In genomic region chr9:73951586-73951985, GRCm38 (mm10) we compare ENCODE assay signal across 25 mouse cellular contexts. TPM values are rescaled to one million over a fixed set of nuclear protein-coding genes. Genes with fewer than 3 reads are reported as not detected.
DNase-seq lines count a peak whose midpoint lies in the region; ATAC-seq and TF ChIP-seq lines count a peak whose summit lies in the region.
"Had no signal": no experiment of that assay in that cellular context is flagged by ENCODE, and none has a peak within 500 bp of the region (broad histone marks: within the 10 kb centered on the region; RNA-seq: fewer than 3 reads in every experiment).

No protein-coding gene starts in this region.

- 60% methylated on average over 4 of the region's 4 CpGs for WGBS in forebrain, embryonic 13.5 days
- 36% methylated on average over 4 of the region's 4 CpGs for WGBS in forebrain, postnatal 0 days
- 92% methylated on average over 4 of the region's 4 CpGs for whole genome bisulfite sequencing in midbrain, embryonic 11.5 days
- WGBS in midbrain, embryonic 16.5 days, result 69% methylated on average over 4 of the region's 4 CpGs

- H3K4me1 ChIP-seq in forebrain, embryonic 13.5 days, result no peaks in the 10 kb centered on the region
- no peaks in the 10 kb centered on the region for H3K4me1 ChIP-seq in forebrain, postnatal 0 days (ENCODE audit: insufficient read depth)
- no peaks in the 10 kb centered on the region for H3K4me1 ChIP-seq in midbrain, embryonic 11.5 days (ENCODE audit: control insufficient read depth, insufficient read depth, low read length)
- no peaks in the 10 kb centered on the region for H3K4me1 ChIP-seq in midbrain, embryonic 16.5 days (ENCODE audit: control insufficient read depth, insufficient read depth, low read length)
- H3K4me1 ChIP-seq: embryonic facial prominence, embryonic 15.5 days; hindbrain, embryonic 12.5 days; hindbrain, embryonic 15.5 days; intestine, embryonic 15.5 days had no signal

- no peak for TF ChIP-seq POLR2A in brain, embryonic 14.5 days (IDR thresholded peaks at IDR 0.05; ENCODE audit: borderline replicate concordance, extremely low read depth, insufficient read depth, insufficient read length, poor library complexity, severe bottlenecking)

- H3K4me2 ChIP-seq in forebrain, embryonic 13.5 days, result no peak overlapping the region
- H3K4me2 ChIP-seq in forebrain, postnatal 0 days (ENCODE audit: low read depth), result no peak overlapping the region
- no peak overlapping the region for H3K4me2 ChIP-seq in midbrain, embryonic 11.5 days
- no peak overlapping the region for H3K4me2 ChIP-seq in midbrain, embryonic 16.5 days (ENCODE audit: low read length)
- H3K4me2 ChIP-seq: embryonic facial prominence, embryonic 15.5 days; heart, embryonic 11.5 days; hindbrain, embryonic 12.5 days; hindbrain, embryonic 15.5 days; intestine, embryonic 15.5 days had no signal

- no peaks in the 10 kb centered on the region for H3K27me3 ChIP-seq in forebrain, embryonic 13.5 days
- H3K27me3 ChIP-seq in forebrain, postnatal 0 days (ENCODE audit: insufficient read depth, low read length), result no peaks in the 10 kb centered on the region
- H3K27me3 ChIP-seq in midbrain, embryonic 11.5 days (ENCODE audit: control insufficient read depth, insufficient read depth, low read length), result no peaks in the 10 kb centered on the region
- H3K27me3 ChIP-seq in midbrain, embryonic 16.5 days (ENCODE audit: control insufficient read depth, insufficient read depth, low read depth, low read length), result no peaks in the 10 kb centered on the region
- H3K27me3 ChIP-seq: embryonic facial prominence, embryonic 15.5 days; hindbrain, embryonic 12.5 days; hindbrain, embryonic 15.5 days; intestine, embryonic 15.5 days had no signal

- no peaks in the 10 kb centered on the region for H3K36me3 ChIP-seq in forebrain, embryonic 13.5 days (ENCODE audit: poor library complexity, severe bottlenecking)
- no peaks in the 10 kb centered on the region for H3K36me3 ChIP-seq in forebrain, postnatal 0 days (ENCODE audit: insufficient read depth)
- no peaks in the 10 kb centered on the region for H3K36me3 ChIP-seq in midbrain, embryonic 11.5 days (ENCODE audit: control insufficient read depth, insufficient read depth, low read length)
- no peaks in the 10 kb centered on the region for H3K36me3 ChIP-seq in midbrain, embryonic 16.5 days (ENCODE audit: control insufficient read depth, insufficient read depth, low read length)
- H3K36me3 ChIP-seq: embryonic facial prominence, embryonic 15.5 days; hindbrain, embryonic 12.5 days; hindbrain, embryonic 15.5 days; intestine, embryonic 15.5 days had no signal

- H3K27ac ChIP-seq in forebrain, embryonic 13.5 days, result no peak overlapping the region
- H3K27ac ChIP-seq in forebrain, postnatal 0 days (ENCODE audit: low read depth, low read length), result no peak overlapping the region
- H3K27ac ChIP-seq in midbrain, embryonic 11.5 days (ENCODE audit: low read depth, low read length), result no peak overlapping the region
- H3K27ac ChIP-seq in midbrain, embryonic 16.5 days (ENCODE audit: low read length), result no peak overlapping the region
- H3K27ac ChIP-seq: embryonic facial prominence, embryonic 15.5 days; gastrocnemius, adult 2 months; hindbrain, embryonic 12.5 days; hindbrain, embryonic 15.5 days; intestine, embryonic 15.5 days had no signal

- no peak for TF ChIP-seq CTCF in forebrain, postnatal 0 days (IDR thresholded peaks at IDR 0.05; ENCODE audit: low read depth)
- TF ChIP-seq CTCF in brain, embryonic 14.5 days (IDR thresholded peaks at IDR 0.05; ENCODE audit: borderline replicate concordance, extremely low read depth, insufficient read depth, insufficient read length), result no peak

- DNase-seq in forebrain, postnatal 0 days, result no peak
- DNase-seq in midbrain, embryonic 11.5 days (ENCODE audit: low spot score, missing footprints), result peak; percentile 26
- peak; percentile 42 for DNase-seq in brain, embryonic 14.5 days (ENCODE audit: low read depth)
- DNase-seq in retina, embryonic 14.5 days (ENCODE audit: low spot score), result peak; percentile 46
- DNase-seq in spleen, postnatal 36 days (ENCODE audit: low spot score in 2 of 2), result no peak
- no peak for DNase-seq in spleen, postnatal 14 days (ENCODE audit: low spot score in 2 of 2)
- DNase-seq: adrenal gland, adult 8-10 months; adrenal gland, postnatal 25 days; cerebellum, adult 9-11 months; cerebellum, postnatal 25 days; embryo, embryonic 11 days; gastrocnemius, adult 2 months; gastrocnemius, postnatal 14 days; heart, adult 11 months had no signal

- H3K9ac ChIP-seq in forebrain, embryonic 13.5 days, result no peak overlapping the region
- no peak overlapping the region for H3K9ac ChIP-seq in forebrain, postnatal 0 days
- no peak overlapping the region for H3K9ac ChIP-seq in midbrain, embryonic 11.5 days (ENCODE audit: low read length)
- H3K9ac ChIP-seq in midbrain, embryonic 16.5 days (ENCODE audit: low read depth, low read length), result no peak overlapping the region
- H3K9ac ChIP-seq: embryonic facial prominence, embryonic 15.5 days; hindbrain, embryonic 12.5 days; hindbrain, embryonic 15.5 days; intestine, embryonic 15.5 days had no signal

- ATAC-seq in forebrain, embryonic 13.5 days, result 0 out of 2 replicates have a peak, but pooled peaks have one; percentile 27
- ATAC-seq in forebrain, postnatal 0 days, result no peak
- ATAC-seq in midbrain, embryonic 11.5 days (ENCODE audit: low FRiP score), result no peak
- ATAC-seq in midbrain, embryonic 16.5 days, result no peak
- ATAC-seq: activated CD4-positive, CD25-positive, alpha-beta regulatory T cell, adult 4 months; CD4-positive, CD25-positive, alpha-beta regulatory T cell, adult 4 months; intestine, embryonic 15.5 days had no signal

- H3K9me3 ChIP-seq in forebrain, embryonic 13.5 days (replicated peaks), result no peaks in the 10 kb centered on the region
- H3K9me3 ChIP-seq in forebrain, postnatal 0 days (ENCODE audit: low read length), result no peaks in the 10 kb centered on the region
- H3K9me3 ChIP-seq in midbrain, embryonic 11.5 days (ENCODE audit: control insufficient read depth, low read length), result no peaks in the 10 kb centered on the region
- H3K9me3 ChIP-seq in midbrain, embryonic 16.5 days (replicated peaks; ENCODE audit: control insufficient read depth, low read length, poor library complexity, severe bottlenecking), result no peaks in the 10 kb centered on the region
- H3K9me3 ChIP-seq: embryonic facial prominence, embryonic 15.5 days; hindbrain, embryonic 12.5 days; hindbrain, embryonic 15.5 days; intestine, embryonic 15.5 days had no signal

- H3K4me3 ChIP-seq in forebrain, embryonic 13.5 days, result no peak overlapping the region
- no peak overlapping the region for H3K4me3 ChIP-seq in forebrain, postnatal 0 days (ENCODE audit: low read depth, low read length)
- no peak overlapping the region for H3K4me3 ChIP-seq in midbrain, embryonic 11.5 days (ENCODE audit: low read depth, low read length)
- no peak overlapping the region for H3K4me3 ChIP-seq in midbrain, embryonic 16.5 days (ENCODE audit: low read depth, low read length)
- H3K4me3 ChIP-seq: embryonic facial prominence, embryonic 15.5 days; gastrocnemius, adult 2 months; hindbrain, embryonic 12.5 days; hindbrain, embryonic 15.5 days; intestine, embryonic 15.5 days had no signal

RNA-seq across cellular contexts. Expression of gene Unc13c, which starts 17.2 kb away (rescaled TPM):
- polyA plus RNA-seq in forebrain, embryonic 13.5 days (2015; fragmentation: Nextera tagmentation; extraction: Ambion mirVana), result 0.87 and 1.4 TPM in 2 replicates
- total RNA-seq in forebrain, postnatal 0 days (2014; rRNA removed), result 9.6 and 11.8 TPM in 2 replicates
- polyA plus RNA-seq in forebrain, postnatal 0 days (2015; fragmentation: Nextera tagmentation; extraction: Ambion mirVana), result 2.2 and 3.8 TPM in 2 replicates
- polyA plus RNA-seq in midbrain, embryonic 11.5 days (2014; fragmentation: Nextera tagmentation; extraction: Ambion mirVana), result 0.21 and 0.26 TPM in 2 replicates
- polyA plus RNA-seq in midbrain, embryonic 16.5 days (2015; fragmentation: Nextera tagmentation; extraction: Ambion mirVana), result 5.2 and 5.7 TPM in 2 replicates
- 1.1 and 2.8 TPM in 2 replicates for polyA plus RNA-seq in brain, embryonic 14.5 days (2012; rRNA removed)
- total RNA-seq: hematopoietic stem cell, adult 5-6 weeks; MEL had no signal
- polyA plus RNA-seq: CD4-positive, CD25-positive, alpha-beta regulatory T cell, adult 4 months had no signal

Comparison
In these comparisons a context has a peak if more than half of its experiments do, and no peak if none do; other contexts are left out.
1. DNase-seq: peak in midbrain, embryonic 11.5 days (single experiment), brain, embryonic 14.5 days (single experiment) and retina, embryonic 14.5 days (single experiment); none in forebrain, postnatal 0 days (single experiment), spleen, postnatal 36 days (0 of 2) and spleen, postnatal 14 days (0 of 2).